Mouse (Mus musculus): ENCODE data around the gene Med25.

Gene Med25

DNA sequence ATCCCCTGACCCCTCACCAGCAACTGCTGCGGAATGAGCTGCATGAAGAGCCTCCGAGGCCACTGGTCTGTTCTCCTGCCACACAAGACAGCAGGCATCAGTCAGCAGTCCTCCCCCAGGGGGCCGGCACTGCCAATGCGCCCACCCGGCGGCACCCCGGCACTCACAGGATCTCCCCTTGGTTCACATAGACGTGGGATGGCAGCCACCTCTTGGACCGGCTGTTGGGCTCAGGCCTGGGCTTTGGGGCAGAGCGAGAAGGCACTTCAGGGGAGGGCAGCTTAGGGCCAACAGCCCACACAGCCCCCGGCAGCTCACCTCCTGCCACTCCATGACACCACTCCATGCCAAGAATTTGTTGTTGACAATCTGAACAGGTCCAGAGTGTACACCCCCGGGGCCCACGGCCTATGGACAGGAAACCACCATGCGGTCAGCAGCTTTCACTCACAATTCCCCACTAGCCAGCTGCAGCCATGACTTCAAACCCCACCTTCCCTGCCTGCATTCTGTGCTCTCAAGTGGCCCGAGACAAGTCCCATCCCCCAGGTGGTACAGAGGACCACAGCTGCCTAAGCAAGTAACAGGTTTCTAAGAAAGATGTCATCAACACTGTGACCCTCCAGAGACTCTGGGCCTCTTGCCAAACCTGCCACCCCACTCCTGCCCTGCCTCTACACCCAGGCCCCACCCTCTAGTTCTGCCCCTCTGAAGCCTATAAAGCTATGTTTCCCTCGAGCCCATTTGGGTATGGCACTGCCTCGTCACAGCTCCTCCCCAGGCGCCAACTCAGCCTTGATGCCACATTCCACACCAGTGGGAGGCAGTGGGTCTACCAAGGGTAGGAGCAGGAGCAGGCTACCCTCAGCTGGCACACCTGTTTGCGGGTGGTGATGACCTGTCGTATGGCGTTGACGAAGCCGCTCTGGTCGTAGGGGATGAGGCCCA, 27.6 kb downstream of the Med25 start:
- in situ Hi-C loops (cut with MboI, MseI), result no loop called here

DNA sequence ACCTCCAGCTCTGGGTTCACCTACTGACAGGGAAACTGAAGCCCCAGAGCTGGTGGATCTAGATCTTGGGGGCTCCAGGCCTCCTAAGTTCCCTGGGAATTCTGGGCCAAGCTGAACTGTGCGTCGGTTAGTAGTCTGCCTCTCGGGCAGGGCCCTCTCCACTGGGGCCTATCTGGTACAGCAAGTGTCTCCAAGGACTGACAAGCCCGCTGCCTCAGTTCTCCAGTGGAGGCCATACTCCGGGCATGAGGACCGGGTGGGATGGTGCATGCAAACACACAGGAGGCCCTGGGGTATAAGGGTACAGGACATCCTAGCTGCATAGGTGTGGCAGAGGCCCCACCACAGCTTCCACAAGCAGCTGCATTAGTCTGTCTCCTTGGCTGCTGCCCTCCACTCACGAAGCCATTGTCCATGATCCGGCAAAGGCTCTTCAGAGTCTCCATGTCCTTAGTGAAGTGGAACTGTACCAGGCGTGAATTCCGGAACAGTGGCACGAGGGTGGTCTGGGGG, 28.5 kb downstream of the Med25 start:
- in situ Hi-C loops (cut with MboI, MseI), result no loop called here

DNA sequence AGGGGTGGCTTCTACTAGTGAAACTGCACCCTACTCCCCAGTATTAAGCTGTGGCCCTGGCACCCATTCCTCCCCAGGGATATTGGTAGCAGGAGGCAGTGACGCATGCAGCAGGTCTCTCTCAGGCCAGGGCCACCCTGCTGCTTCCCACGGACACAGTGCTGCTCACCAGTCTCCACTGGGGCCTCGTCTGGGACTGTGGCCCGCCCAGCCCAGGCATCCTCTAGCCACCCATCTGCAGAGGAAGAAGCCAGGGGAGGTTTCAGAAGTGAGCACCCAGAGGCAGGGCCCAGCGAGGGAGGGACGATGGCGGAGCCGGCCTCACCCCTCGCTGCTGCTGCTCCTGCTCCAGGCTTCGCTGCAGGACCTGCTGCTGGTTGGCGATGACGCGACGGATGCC, 29.3 kb downstream of the Med25 start:
- in situ Hi-C loops (cut with MboI, MseI), result no loop called here

DNA sequence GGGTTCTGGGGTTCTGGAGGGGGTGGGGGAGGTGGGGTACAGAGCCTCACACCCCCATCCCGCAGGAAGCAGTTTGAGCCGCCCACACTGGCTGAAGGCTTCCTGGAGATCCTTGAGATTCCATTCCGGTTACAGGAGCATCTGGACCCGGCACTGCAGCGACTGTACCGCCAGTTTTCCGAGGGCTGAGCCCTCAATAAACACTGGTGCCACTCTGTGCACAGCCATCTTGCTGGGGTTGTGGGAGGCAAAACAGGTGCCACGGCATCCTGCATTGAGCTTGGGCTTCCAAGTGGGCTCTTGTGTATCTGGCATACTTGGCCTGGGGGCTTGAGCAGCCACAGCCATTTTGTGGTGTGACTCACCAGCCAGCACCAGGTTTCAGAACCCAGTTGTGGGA, 30.1 kb downstream of the Med25 start:
- in situ Hi-C loops (cut with MboI, MseI), result no loop called here

DNA sequence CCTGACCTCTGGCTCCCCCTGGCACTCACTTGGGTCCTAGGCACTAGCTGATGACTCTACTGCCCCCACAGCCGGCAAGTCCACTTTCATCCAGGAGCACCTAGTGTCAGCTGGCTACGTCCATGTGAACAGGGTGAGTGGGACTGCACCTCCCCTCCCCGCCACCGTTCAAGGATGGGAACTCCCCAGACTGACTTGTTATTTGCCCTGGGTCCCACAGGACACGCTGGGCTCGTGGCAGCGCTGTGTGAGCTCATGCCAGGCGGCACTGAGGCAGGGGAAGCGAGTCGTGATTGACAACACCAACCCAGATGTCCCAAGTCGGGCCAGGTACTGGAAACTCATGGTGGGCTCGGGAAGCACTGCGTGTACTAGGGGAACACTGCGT, 31.1 kb downstream of the Med25 start:
- in situ Hi-C loops (cut with MboI, MseI), result no loop called here

DNA sequence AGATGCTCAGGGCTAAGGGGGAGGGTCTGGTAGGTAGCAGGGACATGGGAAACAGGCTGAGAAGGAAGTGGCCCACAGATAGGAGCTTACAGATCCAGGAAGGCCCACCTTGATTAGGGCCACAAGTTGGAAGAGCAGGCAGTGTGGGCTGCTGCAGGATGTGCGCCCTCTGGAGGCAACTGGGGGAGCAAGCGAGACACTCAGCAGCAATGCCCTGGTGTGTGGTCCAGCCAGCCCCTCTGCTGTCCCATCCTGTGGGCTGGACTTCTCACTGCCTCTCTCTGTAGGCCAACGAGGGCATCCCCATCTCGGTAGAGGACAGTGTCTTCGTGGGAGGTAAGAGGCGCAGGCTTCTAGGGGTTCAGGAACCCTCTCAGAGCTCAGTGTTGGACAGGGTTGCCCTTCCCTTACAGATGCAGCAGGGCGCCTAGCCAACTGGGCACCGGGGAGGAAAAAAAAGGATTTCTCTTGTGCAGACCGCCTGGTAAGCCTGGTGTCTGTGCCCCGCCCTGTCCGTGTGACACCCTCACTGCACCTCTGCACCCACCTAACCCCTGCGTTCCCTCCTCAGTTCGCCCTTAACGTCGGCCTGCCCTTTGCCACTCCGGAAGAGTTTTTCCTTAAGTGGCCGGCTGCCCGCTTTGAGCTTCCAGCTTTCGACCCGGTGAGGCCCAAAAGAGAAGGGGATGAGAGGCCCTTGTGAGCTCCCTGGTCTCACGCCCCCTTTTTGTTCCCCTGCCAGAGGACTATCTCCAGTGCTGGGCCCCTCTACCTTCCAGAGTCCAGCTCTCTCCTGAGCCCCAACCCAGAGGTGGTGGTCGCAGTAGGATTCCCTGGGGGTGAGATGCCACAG, 31.7 kb downstream of the Med25 start:
- in situ Hi-C loops (cut with MboI, MseI), result no loop called here

DNA sequence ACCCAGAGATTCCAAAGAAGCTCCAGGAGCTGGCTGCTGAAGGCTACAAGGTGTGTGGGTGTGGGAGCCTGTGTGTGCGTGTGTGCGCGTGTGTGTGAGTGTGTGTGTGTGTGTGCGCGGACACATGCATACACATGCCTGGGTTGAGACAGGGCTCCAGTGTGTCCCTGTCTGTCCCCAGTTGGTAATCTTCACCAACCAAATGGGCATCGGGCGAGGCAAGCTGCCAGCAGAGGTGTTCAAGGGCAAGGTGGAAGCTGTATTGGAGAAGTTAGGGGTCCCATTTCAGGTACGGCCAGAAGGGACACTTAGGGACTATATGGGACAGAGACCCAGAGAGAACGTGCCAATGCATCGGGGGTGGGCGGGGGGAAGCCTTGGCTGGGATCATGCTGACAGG, 32.6 kb downstream of the Med25 start:
- in situ Hi-C loops (cut with MboI, MseI), result no loop called here

DNA sequence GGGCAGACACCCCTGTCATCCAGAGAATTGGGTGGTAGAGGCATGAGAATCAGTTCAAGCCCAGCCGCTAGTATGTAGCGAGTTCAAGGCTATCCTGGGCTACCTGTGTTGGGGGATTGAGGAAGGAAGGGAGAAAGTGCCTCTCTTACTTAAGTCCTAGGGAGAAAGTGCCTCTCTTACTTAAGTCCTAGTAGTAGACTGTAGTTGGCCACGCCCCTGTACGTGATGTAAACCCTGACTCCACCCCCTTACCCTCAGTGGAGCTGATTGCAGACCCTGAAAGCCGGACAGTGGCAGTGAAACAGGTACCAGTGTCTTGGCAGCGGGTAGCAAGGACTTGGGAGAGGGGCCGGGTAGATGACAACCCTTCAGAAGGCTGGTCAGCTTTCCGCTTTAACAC, 34.6 kb downstream of the Med25 start:
- in situ Hi-C loops (cut with MboI, MseI), result no loop called here

DNA sequence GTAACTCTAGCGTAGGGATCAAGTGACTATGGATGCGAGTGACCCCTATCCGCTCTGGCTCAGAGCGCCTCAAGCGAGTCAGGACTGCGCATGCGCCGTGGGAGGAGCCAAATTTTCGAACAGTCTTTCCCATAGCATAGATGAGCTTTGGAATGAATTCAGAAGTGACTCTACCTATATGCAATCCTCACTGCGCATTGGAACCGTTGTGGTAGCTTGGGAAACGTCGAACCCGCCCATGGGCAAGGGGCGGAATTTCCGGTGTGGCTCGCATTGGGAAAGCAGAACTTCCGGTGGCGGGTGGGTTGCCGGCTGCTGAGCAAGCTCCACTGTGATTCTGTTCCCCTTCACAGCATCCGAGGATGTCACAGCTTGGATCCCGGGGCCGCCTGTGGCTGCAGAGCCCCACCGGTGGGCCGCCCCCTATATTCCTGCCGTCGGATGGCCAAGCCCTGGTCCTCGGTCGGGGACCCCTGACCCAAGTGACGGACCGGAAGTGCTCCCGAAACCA, 35.4 kb downstream of the Med25 start, which contains the start of gene Pnkp:
Gene Pnkp (plus strand): TSS at position 98 of the 511 bp plus-strand sequence.
- in situ Hi-C loops (cut with MboI, MseI), result no loop called here

DNA sequence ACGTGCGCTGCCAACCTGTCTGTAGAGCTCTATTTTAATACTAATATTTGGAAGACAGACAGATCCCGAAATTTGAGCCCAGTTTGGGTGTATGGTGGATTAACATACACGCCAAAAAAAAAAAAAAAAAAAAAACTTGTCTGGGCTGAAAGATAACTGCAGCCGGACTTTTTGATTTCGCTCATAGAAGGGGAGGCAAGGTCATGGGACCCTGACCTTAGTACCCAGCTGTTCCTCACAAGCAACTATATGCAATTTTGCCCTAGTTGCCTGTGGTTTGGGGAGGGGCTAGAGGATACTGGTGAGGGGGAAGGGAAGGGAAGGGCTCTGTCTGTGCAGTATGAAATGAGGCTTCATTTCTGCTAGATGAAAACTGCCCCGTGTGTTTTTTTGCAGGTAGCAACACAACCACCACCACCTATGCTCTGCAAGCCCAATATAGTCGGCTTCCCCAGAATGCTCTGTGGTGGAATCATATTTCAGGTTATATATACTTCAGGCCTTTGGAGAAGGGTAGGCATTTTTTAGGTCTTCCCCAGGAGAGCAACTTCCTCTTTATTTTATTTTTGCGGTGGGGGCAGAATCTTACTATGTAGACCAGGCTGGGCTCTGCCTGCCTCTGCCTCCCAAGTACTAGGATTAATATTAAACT, 36.1 kb downstream of the Med25 start:
- in situ Hi-C loops (cut with MboI, MseI), result no loop called here

DNA sequence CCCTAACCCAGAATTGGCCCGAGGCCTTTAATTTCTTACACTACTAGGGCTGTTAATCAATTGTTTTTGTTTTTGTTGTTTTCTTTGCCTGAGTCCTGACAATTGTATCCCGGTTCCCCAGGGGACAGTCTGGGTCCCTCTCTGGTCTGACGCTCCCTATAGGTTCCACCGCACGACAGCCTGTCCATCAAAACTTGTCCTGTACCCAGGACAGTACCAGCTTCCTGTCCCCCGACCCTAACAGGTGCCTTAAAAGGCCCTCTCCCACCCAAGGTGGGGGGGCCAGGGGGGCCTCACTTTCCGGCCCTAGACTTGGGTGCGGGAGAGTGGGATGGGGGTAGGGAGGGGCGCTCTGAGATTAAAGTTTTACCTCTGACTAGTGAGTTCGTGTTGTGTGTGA, 37.5 kb downstream of the Med25 start:
- in situ Hi-C loops (cut with MboI, MseI), result no loop called here

DNA sequence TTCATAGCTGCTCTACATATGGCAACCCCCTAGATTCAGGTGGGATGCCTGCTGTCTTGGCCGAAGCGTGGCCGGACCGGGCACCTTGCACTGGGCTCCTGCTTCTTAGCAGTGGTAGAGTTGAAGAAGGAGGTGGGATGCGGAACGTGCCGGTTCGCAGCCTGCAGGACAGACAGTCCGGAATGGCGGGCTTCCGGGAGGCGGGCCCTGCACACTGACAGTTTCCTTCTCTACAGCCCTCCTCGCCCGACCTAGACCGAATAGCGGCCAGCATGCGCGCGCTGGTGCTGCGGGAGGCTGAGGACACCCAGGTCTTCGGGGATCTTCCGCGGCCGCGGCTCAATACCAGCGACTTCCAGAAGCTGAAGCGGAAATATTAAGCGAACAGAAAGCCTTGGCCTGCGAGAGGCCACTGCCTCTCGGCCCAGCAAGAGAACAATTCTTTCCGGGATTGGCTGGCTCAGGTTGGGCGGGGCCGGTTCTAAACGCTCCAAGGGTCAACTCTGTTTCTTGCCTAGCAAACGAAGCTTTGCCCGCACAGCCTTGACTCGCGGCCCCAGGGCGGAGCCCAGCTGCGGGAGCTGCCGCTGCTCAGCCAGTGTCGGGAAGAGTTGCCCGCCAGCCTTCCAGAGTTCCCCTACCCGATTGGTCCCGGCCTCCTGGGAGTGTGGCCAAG, 38.0 kb downstream of the Med25 start:
- in situ Hi-C loops (cut with MboI, MseI), result no loop called here

DNA sequence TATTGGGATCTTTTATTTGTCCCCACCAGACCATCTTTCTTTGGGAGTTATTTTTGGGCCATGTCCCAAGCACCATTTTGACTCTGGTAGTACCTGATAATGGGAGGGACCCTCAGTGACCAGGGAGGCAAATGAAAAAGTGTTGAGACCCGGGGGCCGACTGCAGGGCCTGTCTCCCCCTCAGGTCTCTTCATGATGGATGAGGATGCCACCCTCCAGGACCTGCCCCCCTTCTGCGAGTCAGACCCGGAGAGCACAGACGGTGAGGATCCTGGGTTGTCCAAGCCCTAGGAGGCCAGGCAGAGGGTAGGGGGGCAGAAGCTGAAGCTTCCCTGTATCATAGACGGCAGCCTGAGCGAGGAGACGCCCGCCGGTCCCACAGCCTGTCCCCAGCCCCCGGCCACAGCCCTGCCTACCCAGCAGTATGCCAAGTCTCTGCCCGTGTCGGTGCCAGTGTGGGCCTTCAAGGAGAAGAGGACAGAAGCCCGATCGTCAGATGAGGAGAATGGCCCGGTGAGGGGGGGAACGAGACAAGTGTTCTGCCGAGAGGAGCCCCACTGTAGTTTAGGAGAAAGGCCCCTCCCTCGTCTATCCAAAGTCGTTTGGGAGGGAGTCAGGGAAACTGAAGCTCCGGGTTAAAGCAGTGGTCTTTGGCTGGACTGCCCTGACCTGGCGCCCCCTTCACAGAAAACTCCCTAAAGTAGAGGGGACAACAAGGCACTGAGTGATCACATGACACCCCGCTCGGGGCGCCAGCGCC, 38.7 kb downstream of the Med25 start:
- in situ Hi-C loops (cut with MboI, MseI), result no loop called here

DNA sequence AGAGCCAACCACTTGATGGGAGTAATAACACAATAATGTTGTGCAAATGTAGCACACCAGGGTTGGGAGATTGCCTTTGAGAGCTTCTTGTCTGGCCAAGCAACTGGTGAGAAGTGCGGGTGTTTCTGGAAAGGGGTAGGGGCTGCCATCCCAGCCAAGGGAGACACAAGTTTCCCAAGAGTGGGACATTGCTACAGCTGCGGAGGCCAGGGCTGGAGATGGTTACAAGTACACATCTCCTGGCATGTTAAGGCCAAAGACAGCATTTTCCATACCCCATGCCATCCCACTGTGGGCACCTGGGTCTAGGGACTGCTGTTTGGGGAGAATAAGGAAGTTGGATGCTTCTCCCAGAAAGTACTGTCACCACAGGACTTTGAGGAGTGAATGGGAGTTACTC, 39.4 kb downstream of the Med25 start:
- in situ Hi-C loops (cut with MboI, MseI), result no loop called here

DNA sequence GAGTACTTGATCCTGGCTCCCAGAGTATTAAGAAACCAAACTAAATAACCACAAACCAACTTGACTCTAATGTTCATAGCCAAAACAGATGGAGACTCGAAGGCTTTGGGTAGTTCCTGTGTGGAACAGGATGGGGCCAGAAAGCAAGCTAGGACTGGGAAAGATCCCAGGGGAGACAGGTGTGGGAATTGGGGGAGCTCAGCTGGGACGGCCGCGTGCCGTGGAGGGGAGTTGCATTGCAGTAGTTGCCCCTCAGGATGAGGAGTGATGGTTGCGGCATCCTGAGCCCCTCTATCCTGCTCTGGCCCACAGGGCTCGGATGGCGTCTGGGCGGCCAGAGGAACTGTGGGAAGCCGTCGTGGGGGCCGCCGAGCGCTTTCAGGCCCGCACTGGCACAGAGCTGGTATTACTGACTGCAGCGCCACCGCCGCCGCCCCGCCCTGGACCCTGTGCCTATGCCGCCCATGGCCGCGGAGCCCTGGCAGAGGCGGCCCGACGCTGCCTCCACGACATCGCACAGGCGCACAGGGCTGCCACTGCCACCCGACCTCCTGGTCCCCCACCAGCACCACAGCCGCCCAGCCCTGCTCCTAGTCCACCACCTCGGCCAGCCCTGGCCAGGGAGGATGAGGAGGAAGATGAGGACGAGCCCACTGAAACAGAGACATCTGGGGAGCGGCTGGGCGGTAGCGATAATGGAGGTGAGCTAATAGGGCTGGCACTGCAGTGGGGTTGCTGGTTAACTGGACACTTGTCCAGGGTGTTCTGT, 40.1 kb downstream of the Med25 start:
- in situ Hi-C loops (cut with MboI, MseI), result no loop called here

DNA sequence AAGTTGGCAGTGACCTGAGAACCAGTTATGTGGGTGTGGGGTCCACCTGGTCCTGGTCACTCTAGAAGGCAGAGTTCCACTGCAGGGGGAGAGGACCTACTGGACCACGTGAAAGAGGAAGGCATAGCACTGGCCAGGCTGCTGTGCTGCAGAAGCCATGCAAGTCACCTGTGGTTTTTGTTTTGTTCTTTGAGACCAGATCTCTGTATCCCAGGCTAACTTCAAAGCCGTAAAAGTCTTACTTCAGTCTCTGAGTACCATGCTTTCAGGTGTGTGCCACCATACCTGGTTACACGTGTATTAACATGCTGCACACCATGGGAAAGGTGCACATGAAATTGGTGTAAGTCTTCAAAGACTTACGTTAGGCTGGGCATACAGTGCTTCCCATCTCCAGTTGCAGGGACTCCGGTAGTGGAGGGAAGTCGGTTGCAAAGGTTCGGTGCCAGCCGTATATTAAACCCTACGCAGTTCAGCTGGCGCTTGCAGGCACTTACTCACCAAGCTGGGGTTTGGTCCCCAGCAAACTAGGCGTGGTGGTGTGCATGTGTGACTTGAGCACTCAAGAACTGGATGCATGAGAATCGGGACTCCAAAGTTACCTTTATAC, 40.8 kb downstream of the Med25 start:
- in situ Hi-C loops (cut with MboI, MseI), result no loop called here

DNA sequence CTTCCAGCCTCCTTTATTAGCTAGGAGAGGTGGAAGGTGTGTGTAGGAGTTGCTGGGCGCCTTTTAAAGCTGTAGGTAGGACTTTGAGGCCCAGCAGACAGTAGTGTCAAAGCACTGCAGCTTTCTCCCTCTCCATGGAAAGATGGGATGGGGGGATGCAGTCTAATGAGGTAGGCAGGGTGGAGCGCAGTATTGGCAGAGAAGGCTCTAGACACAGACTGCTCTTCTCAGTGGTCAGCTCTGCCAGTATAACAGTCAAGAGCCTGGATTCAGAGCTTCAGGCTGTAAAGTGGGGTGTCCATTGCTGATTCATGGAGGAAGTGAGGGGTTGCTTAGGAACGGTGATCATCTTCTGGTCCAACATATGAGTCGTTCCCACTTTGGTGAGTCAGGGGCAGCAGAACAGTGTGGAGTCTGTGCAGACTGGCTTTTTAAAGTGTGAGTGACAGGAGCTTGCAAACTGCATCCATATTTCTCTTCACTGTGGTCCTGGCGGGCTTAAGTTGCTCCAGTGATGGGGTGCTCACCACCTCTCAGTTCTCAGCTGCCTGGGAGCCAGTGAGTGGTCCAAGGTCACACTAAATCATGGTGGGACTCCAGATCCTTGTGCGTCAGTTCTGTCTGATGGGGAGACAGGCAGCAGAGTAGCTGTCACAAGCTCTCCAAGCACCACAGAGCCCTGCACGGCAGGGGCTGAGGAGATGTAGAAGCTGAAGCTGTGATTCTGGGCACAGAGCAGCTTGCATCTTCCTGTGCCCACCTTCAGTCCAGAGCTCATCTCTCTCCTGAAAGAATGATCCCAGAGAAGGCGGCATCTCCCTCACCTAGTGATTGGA, 41.5 kb downstream of the Med25 start:
- in situ Hi-C loops (cut with MboI, MseI), result no loop called here

DNA sequence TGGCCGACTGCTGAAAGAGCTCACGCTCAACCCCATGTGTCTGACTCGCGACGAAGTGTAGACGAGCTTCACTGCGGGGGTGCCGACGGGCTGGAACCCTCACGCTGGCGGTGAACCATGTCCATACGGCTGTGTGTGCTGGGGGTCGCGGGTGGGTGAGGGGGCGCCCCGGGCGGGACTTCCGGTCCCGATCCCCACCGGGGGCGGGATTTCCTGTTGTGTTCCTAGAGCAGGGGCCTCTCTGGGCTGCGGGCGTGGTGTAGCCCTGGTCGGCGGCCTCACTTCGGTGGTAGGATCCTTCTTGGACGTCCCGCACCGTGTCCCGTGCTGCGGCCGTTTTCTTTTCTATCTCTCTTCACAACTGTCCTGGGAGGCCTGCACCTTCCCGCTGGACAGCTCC, 42.4 kb downstream of the Med25 start:
- in situ Hi-C loops (cut with MboI, MseI), result no loop called here
